Mouse (Mus musculus): Measurements from ENCODE around the gene Afmid.
A peak's percentile ranks its signal among the peaks of the same experiment; 100 is the strongest.
"Not testable (repeated sequence)": the region's sequence is repeated elsewhere in the genome, so short reads cannot be mapped to it uniquely, and the experiment has no call there.

Gene Afmid

DNA sequence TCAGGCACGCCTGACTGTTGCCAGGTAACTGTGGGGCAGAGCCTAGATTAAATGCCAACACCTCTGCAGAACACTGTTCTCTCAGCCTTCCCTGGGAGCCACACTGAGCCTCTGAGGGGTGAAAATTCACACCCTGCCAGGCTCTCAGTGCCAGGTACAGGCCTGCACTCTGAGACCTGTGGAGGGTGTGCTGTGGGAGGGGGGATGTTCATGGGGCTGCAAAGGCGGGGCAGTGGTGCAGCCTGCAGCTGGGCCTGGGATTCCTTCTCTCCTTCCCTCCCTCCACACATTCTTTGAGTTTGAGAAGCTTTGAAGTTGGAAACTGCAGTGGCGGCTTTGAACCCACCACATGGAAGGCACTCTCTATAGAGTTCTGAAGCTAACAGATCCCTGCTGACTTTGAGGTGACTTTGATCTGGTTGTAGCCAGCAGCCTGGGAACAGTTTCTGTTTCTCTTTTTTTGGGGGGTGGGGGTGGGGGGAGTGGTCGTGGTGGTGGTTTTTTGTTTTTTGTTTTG lies 31.6 kb upstream of the Afmid start:
- DNase-seq (ENCODE audit: low read depth in 2 of 2, low spot score in 2 of 2) = peak; percentile 35 to 40

DNA sequence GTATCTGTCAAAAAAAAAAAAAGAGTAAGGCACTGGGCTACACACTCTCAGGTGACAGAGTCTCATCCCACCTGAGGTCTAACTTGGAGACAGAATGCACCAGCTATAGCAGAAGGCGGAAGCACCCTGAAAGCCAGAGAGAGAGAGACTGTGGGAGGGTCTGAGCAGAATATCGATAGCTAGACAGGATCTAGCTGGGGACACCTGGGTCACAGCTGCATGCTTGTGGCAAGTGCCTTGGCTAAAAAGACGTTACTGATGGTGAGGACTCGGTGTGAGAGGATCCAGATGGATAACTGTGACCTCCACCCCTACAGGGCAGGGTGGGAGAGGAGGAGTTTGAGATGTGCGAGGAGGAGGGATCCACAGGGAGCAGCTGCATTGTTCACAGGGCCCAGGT lies 28.8 kb upstream of the Afmid start:
- DNase-seq (ENCODE audit: low read depth in 2 of 2, low spot score in 2 of 2) = no peak

GRCm38 (mm10) chr11:117797511-117798159 lies 28.1 kb upstream of the Afmid start, which contains the start of gene 6030468B19Rik:
Gene 6030468B19Rik, plus strand, starts transcription at chr11:117797660.
- DNase-seq (ENCODE audit: low read depth in 2 of 2, low spot score in 2 of 2) = no peak

DNA sequence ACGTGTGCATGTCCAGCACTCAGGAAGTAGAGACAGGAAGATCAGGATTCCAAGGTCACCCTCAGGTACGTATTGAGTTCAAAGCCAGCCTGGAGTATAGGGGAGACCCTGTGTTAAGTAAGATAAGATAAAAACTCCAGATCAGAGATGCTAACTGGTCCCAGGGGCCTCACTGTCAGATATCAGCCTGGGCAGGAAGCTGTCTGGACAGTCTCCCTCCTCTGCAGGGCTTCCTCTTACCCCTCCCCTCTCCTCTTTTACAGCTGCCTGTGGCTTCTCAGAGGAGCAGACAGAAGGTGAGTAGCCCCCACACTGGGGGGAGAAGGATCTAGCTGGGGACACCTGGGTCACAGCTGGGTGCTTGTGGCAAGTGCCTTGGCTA lies 27.6 kb upstream of the Afmid start:
- DNase-seq (ENCODE audit: low read depth in 2 of 2, low spot score in 2 of 2) = no peak

DNA sequence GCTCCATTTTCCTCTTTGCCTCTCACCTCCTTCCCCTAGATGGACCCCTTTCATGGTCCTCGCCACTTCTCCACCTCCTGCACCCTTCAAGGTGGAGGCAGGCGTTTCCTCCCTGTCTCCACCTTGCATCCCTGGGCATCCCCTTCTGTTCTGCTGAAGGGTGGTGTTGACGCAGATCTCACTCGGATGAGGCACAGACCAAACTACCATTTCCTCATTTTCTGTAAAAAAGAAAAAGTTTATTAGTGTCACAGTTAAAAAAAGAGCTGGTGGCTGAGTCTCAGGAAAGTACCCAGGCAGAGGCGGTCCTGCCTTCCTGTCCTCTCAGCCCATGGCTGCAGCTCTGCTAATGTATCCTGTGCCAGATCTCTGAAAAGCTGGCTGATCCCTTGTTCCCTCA lies 26.6 kb upstream of the Afmid start:
- DNase-seq (ENCODE audit: low read depth in 2 of 2, low spot score in 2 of 2) = no peak

GRCm38 (mm10) chr11:117800038-117800437 lies 25.7 kb upstream of the Afmid start:
- no peak for DNase-seq (ENCODE audit: low read depth in 2 of 2, low spot score in 2 of 2)

GRCm38 (mm10) chr11:117801650-117802049 lies 24.1 kb upstream of the Afmid start:
- no peak for DNase-seq (ENCODE audit: low read depth in 2 of 2, low spot score in 2 of 2)

GRCm38 (mm10) chr11:117803166-117803688 lies 22.5 kb upstream of the Afmid start:
- no peak for DNase-seq (ENCODE audit: low read depth in 2 of 2, low spot score in 2 of 2)

- no peak for DNase-seq (ENCODE audit: low read depth in 2 of 2, low spot score in 2 of 2)
Measured at GRCm38 (mm10) chr11:117806781-117807180, 18.9 kb upstream of the Afmid start.

GRCm38 (mm10) chr11:117809407-117810311 lies 16.1 kb upstream of the Afmid start, which contains the start of the genes Gm20708 and Syngr2:
Gene Gm20708, plus strand, starts transcription at chr11:117809668.
Gene Syngr2, plus strand, starts transcription at chr11:117809668.
- DNase-seq (ENCODE audit: low read depth in 2 of 2, low spot score in 2 of 2) = peak; percentile 32 to 44

- DNase-seq (ENCODE audit: low read depth in 2 of 2, low spot score in 2 of 2) = peak; percentile 54 to 76
Measured at GRCm38 (mm10) chr11:117810401-117811046, 15.2 kb upstream of the Afmid start.

- DNase-seq (ENCODE audit: low read depth in 2 of 2, low spot score in 2 of 2) = no peak
Measured at GRCm38 (mm10) chr11:117813867-117814266, 11.9 kb upstream of the Afmid start.

GRCm38 (mm10) chr11:117814704-117815366 lies 10.9 kb upstream of the Afmid start:
- no peak for DNase-seq (ENCODE audit: low read depth in 2 of 2, low spot score in 2 of 2)

GRCm38 (mm10) chr11:117815850-117816249 lies 9.9 kb upstream of the Afmid start:
- not testable (repeated sequence) for DNase-seq (ENCODE audit: low read depth in 2 of 2, low spot score in 2 of 2)

DNA sequence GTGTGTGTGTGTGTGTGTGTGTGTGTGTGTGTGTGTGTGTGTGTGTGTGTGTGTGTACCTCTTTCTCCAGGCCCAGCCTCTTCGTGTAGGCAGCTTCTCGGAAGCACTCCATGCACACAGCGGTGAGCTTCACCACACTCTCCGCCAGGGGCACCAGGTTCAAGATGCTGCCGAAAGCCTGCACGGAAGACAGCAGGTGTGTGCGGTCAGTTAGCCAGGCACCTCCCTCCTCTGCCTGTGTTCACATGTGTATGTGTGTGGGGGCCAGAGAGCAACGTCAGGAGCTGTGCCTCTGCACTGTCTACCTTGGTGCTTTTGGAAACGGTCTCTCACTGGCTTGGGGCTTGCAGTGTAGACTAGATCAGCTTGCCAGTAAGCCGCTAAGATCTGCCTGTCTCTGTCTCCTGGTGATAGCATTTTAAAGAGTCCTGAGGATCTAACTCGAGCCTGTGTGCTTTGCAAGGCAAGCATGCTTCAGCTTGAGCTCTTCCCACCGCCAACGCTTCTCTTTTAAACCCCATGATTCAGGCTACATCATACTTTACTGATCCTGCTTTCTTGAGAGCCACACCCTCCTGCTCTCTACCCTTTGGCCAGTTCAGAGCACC lies 9.2 kb upstream of the Afmid start:
- no peak for DNase-seq (ENCODE audit: low read depth in 2 of 2, low spot score in 2 of 2)

DNA sequence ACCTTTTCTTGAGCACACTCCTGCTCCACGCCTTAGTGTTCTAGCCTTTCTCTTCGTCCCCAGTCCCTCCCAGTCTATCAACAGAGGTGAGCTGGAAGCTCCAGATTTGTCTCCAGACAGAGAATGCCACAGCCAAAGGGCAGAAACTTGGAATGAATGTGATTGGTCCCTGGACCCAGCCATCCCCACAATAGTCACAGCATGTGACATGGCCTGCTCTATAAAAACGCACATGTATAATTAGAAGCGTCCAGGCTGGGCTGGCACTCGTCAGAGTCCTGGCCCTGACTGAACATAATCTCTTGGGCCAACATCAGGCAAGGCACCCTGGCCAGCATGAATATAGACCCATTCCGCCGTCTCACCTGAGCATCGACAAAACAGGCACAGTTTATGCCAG lies 6.6 kb upstream of the Afmid start:
- DNase-seq (ENCODE audit: low read depth in 2 of 2, low spot score in 2 of 2) = no peak

DNA sequence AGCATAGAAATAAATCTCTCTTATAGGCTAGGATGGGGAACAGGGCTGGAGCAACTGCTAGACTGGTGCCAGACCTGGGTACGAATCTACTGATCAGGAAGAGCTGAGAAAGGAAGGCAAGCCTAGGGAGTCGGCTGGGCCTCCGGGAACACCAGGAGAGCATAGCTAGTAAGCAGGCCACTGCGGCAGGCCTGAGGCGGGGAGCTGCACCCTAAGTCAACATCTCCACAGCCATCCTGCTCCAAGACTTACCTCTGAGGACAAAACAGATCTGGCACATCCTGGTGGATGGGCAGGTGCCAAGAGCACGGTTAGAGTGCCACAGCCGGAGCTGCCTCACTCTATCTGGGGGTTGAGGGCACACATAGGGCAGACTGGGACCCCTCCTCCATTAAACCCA lies 5.6 kb upstream of the Afmid start:
- DNase-seq (ENCODE audit: low read depth in 2 of 2, low spot score in 2 of 2) = no peak

DNA sequence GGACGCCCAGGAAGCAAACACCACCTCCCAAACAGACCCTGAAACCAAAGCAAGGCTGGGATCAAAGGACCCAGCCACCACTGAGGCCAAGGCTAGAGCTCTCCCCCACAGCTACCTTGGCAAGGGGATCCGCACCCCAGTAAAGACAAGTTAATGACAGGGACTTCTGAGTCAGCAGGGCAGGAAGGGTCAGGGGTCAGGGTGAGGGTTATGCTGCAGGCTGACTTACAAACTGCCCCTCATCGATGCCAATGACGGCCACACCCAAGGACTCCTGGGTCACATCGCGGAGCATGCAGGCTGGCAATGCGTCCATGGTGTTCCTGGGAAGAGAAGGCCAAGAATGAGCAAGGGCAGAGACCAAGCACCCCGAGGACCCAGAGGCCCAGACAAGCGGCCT lies 3.9 kb upstream of the Afmid start:
- DNase-seq (ENCODE audit: low read depth in 2 of 2, low spot score in 2 of 2) = no peak

GRCm38 (mm10) chr11:117822728-117823241 lies 2.9 kb upstream of the Afmid start:
- DNase-seq (ENCODE audit: low read depth in 2 of 2, low spot score in 2 of 2) = no peak

- no peak for DNase-seq (ENCODE audit: low read depth in 2 of 2, low spot score in 2 of 2)
Measured at GRCm38 (mm10) chr11:117823411-117823810, 2.3 kb upstream of the Afmid start.

All from CD8-positive naive resting alpha-beta T cell, adult 2 months (primary cell).